Mouse (Mus musculus): ENCODE measurements around the gene Dkk2. TPM values are rescaled to one million over a fixed set of nuclear protein-coding genes. Genes with fewer than 3 reads are reported as not detected.
"Not testable (repeated sequence)": the region's sequence is repeated elsewhere in the genome, so short reads cannot be mapped to it uniquely, and the experiment has no call there.

Dkk2 gene
- 10.0 TPM in 2 replicates for polyA plus RNA-seq (2015; fragmentation: Nextera tagmentation; extraction: Ambion mirVana)

DNA sequence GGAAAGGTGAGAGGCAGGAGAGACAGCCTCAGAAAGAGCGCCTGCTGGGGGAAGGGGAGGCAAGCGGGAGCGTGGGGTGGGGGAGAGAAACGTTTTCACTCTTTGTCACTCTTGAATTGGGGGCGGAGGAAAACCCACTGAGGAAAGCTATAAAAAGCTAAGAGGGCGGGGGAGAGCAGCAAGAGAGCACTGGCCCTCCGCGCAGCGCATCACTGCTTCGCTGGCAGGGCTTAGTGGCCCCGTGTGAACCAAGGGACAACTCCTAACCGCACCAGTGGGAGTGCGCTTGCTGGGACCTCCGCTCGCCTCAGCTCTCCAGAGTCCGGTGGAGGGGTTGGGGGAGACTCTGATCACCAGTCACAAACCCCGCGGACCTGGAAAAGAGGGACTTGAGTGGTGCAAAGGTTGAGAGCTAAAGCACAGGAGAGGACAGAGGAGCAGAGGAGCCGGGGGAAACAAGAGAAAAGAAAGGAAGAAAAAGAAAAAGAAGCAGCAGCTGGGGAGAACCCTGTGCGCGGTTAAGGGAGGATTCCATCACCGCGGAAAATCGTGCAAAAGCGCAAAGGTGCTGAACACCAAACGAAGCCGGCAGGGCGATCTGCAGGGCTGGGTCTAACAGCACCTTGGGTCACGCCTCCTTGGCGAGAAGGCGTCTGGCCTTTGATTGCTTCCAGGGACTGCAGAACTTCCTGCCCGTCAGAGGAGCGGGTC lies at the start of gene Dkk2:
Gene Dkk2, plus strand, starts transcription at position 181 of the 711 bp plus-strand sequence.
- Histone ChIP-seq H3K4me3 (replicated peaks; ENCODE audit: low read length) (peak within 1 kb of the TSS; percentile 45), H3K9me3 (replicated peaks; ENCODE audit: control insufficient read depth, low read length) (no peaks in the 10 kb centered on the region), H3K4me1 (ENCODE audit: control insufficient read depth, insufficient read depth, low read length) (0 out of 2 replicates have a peak, but pooled peaks cover 16% of the 10 kb centered on the region), H3K4me2 (ENCODE audit: low read depth, low read length) (peak within 1 kb of the TSS; percentile 61), H3K27ac (ENCODE audit: low read length) (peak within 1 kb of the TSS; percentile 16; the same call in 1 of the 2 replicates), H3K36me3 (ENCODE audit: control insufficient read depth, insufficient read depth, low read length) (no peaks in the 10 kb centered on the region), H3K27me3 (ENCODE audit: control insufficient read depth, insufficient read depth, low read length) (peaks cover 12% of the 10 kb centered on the region), H3K9ac (ENCODE audit: low read length) (peak within 1 kb of the TSS; percentile 45)
- under 1% methylated on average over 33 of the region's 33 CpGs for WGBS
- peak; percentile 56; the same call in 1 of the 2 replicates for ATAC-seq (ENCODE audit: insufficient read depth, low FRiP score)

DNA sequence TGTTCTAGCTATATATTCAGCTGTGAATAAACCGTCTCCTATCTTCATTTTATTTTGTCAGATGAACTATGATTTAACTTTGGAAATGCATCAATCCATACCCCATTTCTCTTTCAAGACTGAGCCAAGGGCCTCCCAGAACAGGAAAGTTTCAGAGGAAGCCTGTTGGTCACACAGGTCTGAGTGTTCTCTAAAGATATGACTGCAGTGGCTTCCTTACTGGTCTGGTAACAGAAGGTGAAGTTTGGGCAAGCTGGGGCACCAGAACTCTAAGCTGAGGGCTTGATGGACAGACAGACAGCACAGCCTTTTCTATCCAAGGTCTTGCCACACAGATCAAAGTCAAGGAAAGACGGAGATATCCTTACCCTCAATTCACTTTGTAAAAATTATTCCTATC lies 48.4 kb upstream of the Dkk2 start:
- H3K4me3 ChIP-seq (replicated peaks; ENCODE audit: low read length) = no peak overlapping the region
- H3K4me1 ChIP-seq (ENCODE audit: control insufficient read depth, insufficient read depth, low read length) = no peaks in the 10 kb centered on the region
- no peak overlapping the region for H3K27ac ChIP-seq (ENCODE audit: low read length)
- no peaks in the 10 kb centered on the region for H3K36me3 ChIP-seq (ENCODE audit: control insufficient read depth, insufficient read depth, low read length)
- 83% methylated on average over 2 of the region's 2 CpGs for WGBS
- H3K27me3 ChIP-seq (ENCODE audit: control insufficient read depth, insufficient read depth, low read length) = no peaks in the 10 kb centered on the region
- no peaks in the 10 kb centered on the region for H3K9me3 ChIP-seq (replicated peaks; ENCODE audit: control insufficient read depth, low read length)
- H3K9ac ChIP-seq (ENCODE audit: low read length) = no peak overlapping the region
- no peak for ATAC-seq (ENCODE audit: insufficient read depth, low FRiP score)
- no peak overlapping the region for H3K4me2 ChIP-seq (ENCODE audit: low read depth, low read length)

DNA sequence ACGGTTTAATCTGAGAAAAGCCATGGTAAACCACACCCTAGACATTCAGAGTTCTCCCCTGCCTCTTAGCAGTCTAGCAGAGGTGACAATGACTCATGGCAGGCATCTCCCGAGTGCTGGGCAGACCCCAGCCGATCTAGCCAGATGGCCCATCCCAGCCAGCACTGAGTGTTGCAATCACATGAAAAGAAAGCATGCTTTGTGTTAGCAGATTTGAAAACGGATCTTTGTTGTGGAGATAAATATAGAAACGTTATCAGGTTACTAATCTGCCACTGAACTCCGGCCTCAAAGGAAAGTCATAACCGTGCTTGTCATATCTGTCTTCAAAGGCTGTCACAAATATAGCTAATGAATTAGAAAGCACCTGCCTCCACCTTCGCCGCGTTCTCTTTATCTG lies 47.4 kb upstream of the Dkk2 start:
- H3K36me3 ChIP-seq (ENCODE audit: control insufficient read depth, insufficient read depth, low read length) = no peaks in the 10 kb centered on the region
- no peak overlapping the region for H3K9ac ChIP-seq (ENCODE audit: low read length)
- WGBS = 40% methylated on average over 10 of the region's 10 CpGs
- no peaks in the 10 kb centered on the region for H3K9me3 ChIP-seq (replicated peaks; ENCODE audit: control insufficient read depth, low read length)
- H3K4me1 ChIP-seq (ENCODE audit: control insufficient read depth, insufficient read depth, low read length) = no peaks in the 10 kb centered on the region
- peak overlapping the region; percentile 5; the same call in 1 of the 2 replicates for H3K4me2 ChIP-seq (ENCODE audit: low read depth, low read length)
- no peaks in the 10 kb centered on the region for H3K27me3 ChIP-seq (ENCODE audit: control insufficient read depth, insufficient read depth, low read length)
- H3K27ac ChIP-seq (ENCODE audit: low read length) = no peak overlapping the region
- no peak for ATAC-seq (ENCODE audit: insufficient read depth, low FRiP score)
- no peak overlapping the region for H3K4me3 ChIP-seq (replicated peaks; ENCODE audit: low read length)

DNA sequence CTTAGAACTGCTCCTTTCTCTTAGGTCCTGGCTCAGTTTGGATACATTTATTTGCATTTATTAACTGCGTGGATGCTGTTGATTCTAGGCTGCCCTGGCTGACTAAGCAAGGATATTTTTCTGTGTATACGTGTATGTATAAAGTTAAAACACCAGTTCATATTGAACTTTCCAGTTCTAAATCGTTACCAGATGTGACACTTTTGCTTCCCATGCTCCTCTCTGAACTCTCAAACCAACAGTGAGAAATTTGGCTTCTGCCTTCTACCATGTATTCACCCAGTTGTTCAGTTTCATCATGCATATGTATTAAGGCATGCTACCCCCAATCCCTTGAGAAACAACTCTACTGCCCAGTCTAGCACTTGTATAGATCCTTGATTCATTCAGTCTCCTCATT lies 45.0 kb upstream of the Dkk2 start:
- H3K27me3 ChIP-seq (ENCODE audit: control insufficient read depth, insufficient read depth, low read length) = no peaks in the 10 kb centered on the region
- no peaks in the 10 kb centered on the region for H3K9me3 ChIP-seq (replicated peaks; ENCODE audit: control insufficient read depth, low read length)
- H3K4me3 ChIP-seq (replicated peaks; ENCODE audit: low read length) = no peak overlapping the region
- no peak overlapping the region for H3K27ac ChIP-seq (ENCODE audit: low read length)
- H3K4me1 ChIP-seq (ENCODE audit: control insufficient read depth, insufficient read depth, low read length) = no peaks in the 10 kb centered on the region
- H3K36me3 ChIP-seq (ENCODE audit: control insufficient read depth, insufficient read depth, low read length) = no peaks in the 10 kb centered on the region
- 66% methylated on average over 3 of the region's 3 CpGs for WGBS
- ATAC-seq (ENCODE audit: insufficient read depth, low FRiP score) = no peak
- H3K4me2 ChIP-seq (ENCODE audit: low read depth, low read length) = no peak overlapping the region
- H3K9ac ChIP-seq (ENCODE audit: low read length) = no peak overlapping the region

DNA sequence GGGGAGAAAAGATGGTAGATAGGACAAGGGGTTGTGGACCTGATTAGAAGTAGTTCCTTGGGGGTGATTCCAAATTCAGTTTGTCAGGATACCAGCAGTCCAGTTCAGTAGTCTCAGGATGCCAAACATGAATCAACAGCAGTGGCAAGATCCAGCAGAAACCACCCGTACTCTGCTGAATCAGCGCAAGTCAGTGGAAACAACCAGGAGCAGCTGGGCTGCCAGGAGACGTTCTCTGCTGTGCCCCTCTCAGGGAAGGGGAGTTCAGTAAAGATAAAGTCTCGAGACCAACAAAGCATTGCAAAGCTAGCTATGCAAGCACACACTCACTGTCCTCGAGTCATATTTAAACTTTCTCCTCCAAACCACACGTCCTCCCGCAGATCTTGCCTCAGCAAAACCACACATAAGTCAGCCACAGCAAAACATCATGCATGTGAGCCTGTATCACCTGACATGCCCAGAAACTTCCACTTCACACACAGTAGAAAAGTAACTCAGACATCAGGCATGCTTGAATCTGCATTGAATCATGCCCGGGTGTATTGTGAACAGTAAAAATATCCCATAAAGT lies 34.1 kb upstream of the Dkk2 start:
- H3K9me3 ChIP-seq (replicated peaks; ENCODE audit: control insufficient read depth, low read length) = no peaks in the 10 kb centered on the region
- H3K27me3 ChIP-seq (ENCODE audit: control insufficient read depth, insufficient read depth, low read length) = no peaks in the 10 kb centered on the region
- no peak overlapping the region for H3K27ac ChIP-seq (ENCODE audit: low read length)
- WGBS = 73% methylated on average over 8 of the region's 8 CpGs
- H3K4me1 ChIP-seq (ENCODE audit: control insufficient read depth, insufficient read depth, low read length) = no peaks in the 10 kb centered on the region
- no peak overlapping the region for H3K9ac ChIP-seq (ENCODE audit: low read length)
- H3K4me2 ChIP-seq (ENCODE audit: low read depth, low read length) = no peak overlapping the region
- H3K36me3 ChIP-seq (ENCODE audit: control insufficient read depth, insufficient read depth, low read length) = no peaks in the 10 kb centered on the region
- no peak overlapping the region for H3K4me3 ChIP-seq (replicated peaks; ENCODE audit: low read length)
- ATAC-seq (ENCODE audit: insufficient read depth, low FRiP score) = no peak

DNA sequence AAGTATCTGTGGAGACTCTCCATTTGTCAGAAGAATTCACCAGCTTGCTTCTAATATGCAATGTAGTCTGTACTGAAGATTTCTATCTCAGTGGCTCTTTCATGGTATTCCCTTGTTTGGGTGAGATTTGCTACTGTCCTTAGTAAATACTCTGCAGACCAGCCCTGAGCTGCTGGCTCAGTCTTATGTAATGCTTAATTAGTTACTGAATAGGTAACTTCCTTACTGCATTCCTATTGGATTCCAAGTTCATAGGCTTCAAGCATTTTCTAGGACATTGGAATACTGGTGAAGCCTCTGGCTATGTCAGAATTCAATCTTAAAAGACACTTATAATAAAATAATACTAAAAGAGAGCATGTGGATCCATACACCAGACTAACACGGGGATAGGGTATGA lies 22.3 kb upstream of the Dkk2 start:
- H3K9me3 ChIP-seq (replicated peaks; ENCODE audit: control insufficient read depth, low read length); H3K9ac ChIP-seq (ENCODE audit: low read length); H3K4me2 ChIP-seq (ENCODE audit: low read depth, low read length); ATAC-seq (ENCODE audit: insufficient read depth, low FRiP score); H3K36me3 ChIP-seq (ENCODE audit: control insufficient read depth, insufficient read depth, low read length); H3K27me3 ChIP-seq (ENCODE audit: control insufficient read depth, insufficient read depth, low read length); H3K27ac ChIP-seq (ENCODE audit: low read length); H3K4me1 ChIP-seq (ENCODE audit: control insufficient read depth, insufficient read depth, low read length); H3K4me3 ChIP-seq (replicated peaks; ENCODE audit: low read length): not testable (repeated sequence)
- 78% methylated on average over 1 of the region's 1 CpGs for WGBS

DNA sequence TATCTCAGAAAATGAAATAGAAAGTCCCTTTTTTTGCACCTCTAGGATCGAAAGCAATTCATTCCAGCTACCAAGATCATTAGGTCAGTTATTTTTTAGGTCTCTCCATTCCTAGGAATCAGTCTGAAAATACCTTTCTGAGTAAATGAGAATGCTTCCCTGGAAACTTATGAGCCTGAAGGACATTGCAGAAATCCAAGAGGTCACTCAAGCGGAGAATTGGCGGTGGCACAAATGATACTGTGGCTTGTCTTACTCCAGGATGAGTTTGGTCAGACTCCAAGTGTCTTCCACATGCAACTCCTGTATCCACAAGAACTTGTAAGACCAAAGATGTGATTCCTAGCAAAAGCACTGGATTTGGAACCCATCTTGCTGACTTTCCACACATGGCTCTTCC lies 21.7 kb upstream of the Dkk2 start:
- Histone ChIP-seq H3K4me2 (ENCODE audit: low read depth, low read length) (no peak overlapping the region), H3K9ac (ENCODE audit: low read length) (no peak overlapping the region), H3K36me3 (ENCODE audit: control insufficient read depth, insufficient read depth, low read length) (no peaks in the 10 kb centered on the region), H3K9me3 (replicated peaks; ENCODE audit: control insufficient read depth, low read length) (no peaks in the 10 kb centered on the region), H3K4me3 (replicated peaks; ENCODE audit: low read length) (no peak overlapping the region), H3K4me1 (ENCODE audit: control insufficient read depth, insufficient read depth, low read length) (no peaks in the 10 kb centered on the region), H3K27me3 (ENCODE audit: control insufficient read depth, insufficient read depth, low read length) (no peaks in the 10 kb centered on the region), H3K27ac (ENCODE audit: low read length) (no peak overlapping the region)
- ATAC-seq (ENCODE audit: insufficient read depth, low FRiP score) = no peak
- 90% methylated on average over 3 of the region's 3 CpGs for WGBS

DNA sequence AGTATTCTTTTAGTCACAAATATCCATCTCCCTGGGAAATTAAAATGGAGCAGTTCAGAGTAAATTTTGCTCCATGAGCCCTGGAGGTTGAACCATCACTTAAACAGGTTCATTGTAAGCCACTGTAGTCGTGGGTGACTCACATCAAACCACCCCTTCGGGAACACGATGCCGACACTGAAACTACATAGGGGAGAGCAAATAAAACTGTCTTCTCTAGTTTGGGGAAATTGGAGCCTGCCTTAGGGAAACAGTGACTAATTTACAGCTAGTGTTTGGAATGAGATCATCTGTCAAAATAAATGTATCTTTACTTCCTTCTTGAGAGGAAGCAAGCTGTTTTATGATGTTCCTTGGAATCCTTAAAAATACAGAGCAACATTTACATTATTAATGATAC lies 21.1 kb upstream of the Dkk2 start:
- Histone ChIP-seq H3K27me3 (ENCODE audit: control insufficient read depth, insufficient read depth, low read length) (no peaks in the 10 kb centered on the region), H3K4me1 (ENCODE audit: control insufficient read depth, insufficient read depth, low read length) (no peaks in the 10 kb centered on the region), H3K9ac (ENCODE audit: low read length) (no peak overlapping the region), H3K4me2 (ENCODE audit: low read depth, low read length) (no peak overlapping the region), H3K27ac (ENCODE audit: low read length) (no peak overlapping the region), H3K9me3 (replicated peaks; ENCODE audit: control insufficient read depth, low read length) (no peaks in the 10 kb centered on the region), H3K4me3 (replicated peaks; ENCODE audit: low read length) (no peak overlapping the region), H3K36me3 (ENCODE audit: control insufficient read depth, insufficient read depth, low read length) (no peaks in the 10 kb centered on the region)
- no peak for ATAC-seq (ENCODE audit: insufficient read depth, low FRiP score)
- 40% methylated on average over 4 of the region's 4 CpGs for WGBS

DNA sequence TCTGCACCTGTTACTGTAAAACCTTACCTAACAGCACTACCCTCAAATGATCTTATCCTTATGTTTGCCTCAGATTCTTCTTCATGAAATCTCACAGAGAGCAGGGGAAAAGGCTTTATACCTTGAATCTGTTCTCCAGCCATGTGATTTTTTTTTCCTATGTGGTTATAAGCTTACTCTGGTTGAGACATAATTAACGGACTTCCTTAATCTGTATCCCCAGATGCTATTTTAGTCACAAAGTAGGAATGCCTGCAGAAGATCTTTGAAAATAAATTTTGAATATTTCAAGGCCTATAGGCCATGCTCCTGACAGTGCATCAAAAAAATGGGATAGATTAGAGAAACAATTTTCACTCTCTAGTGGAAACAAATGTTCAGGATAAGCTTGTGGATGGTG lies 20.2 kb upstream of the Dkk2 start:
- no peak overlapping the region for H3K4me2 ChIP-seq (ENCODE audit: low read depth, low read length)
- no peaks in the 10 kb centered on the region for H3K9me3 ChIP-seq (replicated peaks; ENCODE audit: control insufficient read depth, low read length)
- no peak overlapping the region for H3K4me3 ChIP-seq (replicated peaks; ENCODE audit: low read length)
- no peak overlapping the region for H3K27ac ChIP-seq (ENCODE audit: low read length)
- H3K4me1 ChIP-seq (ENCODE audit: control insufficient read depth, insufficient read depth, low read length) = no peaks in the 10 kb centered on the region
- no peak for ATAC-seq (ENCODE audit: insufficient read depth, low FRiP score)
- H3K27me3 ChIP-seq (ENCODE audit: control insufficient read depth, insufficient read depth, low read length) = no peaks in the 10 kb centered on the region
- H3K36me3 ChIP-seq (ENCODE audit: control insufficient read depth, insufficient read depth, low read length) = no peaks in the 10 kb centered on the region
- H3K9ac ChIP-seq (ENCODE audit: low read length) = no peak overlapping the region
- WGBS = 68% methylated on average over 1 of the region's 1 CpGs

Measured in stomach, embryonic 16.5 days (tissue).